Mouse (Mus musculus) embryo, embryonic 9.5 days (tissue): ENCODE measurements around the gene Tiparp.

Experiments
- DNase-seq: peaks from one replicate; pipeline ENCODE4 v3.0.0-alpha.2; 2017; ENCODE audit errors: extremely low spot score

Gene Tiparp

DNA sequence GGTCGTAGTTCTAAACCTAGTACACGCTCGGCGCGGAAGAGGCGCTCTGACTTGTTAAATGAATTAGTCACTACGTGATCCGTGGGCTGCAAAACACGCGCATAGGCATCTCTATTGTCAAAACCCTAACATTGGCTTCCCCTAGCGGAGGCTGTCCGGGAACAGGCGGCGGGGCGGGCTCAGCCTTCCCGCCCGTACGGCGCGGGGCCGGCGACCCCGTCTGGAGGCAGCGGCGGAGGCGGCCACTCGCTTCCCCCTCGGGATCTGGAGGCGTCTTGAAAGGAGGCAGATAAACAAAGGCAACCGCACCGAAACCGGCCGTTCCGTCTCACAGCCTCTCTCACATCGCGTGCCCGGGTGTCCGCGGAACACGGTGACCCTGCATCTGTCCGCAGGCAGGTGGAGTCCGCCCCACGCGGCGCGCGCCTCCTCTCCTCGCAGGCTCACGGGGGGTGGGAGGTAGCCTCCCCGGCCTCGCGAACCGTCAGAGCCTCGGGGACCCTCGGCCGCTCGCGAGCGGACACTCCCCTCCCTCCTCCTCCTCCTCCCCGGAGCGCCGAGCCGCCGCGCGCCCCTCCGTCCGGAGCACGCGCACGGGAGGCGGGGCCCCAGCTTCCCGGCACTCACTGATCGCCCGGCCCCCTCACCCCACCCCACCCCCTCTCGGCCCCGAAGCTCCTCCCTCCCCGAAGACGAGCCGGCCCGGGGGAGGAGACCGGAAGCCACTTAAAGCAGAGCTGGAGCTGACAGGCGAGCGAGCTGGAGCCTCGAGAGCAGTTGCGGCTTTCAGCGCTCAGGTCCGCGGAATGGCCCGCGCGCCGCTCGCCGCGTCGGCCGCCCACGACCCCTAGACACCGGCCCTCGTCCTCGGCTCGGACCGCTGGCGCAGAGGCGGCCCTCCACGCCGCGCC lies at the start of gene Tiparp:
Gene Tiparp (plus strand): TSS at position 720 of the 911 bp plus-strand sequence.
- DNase-seq: peak; percentile 96

DNA sequence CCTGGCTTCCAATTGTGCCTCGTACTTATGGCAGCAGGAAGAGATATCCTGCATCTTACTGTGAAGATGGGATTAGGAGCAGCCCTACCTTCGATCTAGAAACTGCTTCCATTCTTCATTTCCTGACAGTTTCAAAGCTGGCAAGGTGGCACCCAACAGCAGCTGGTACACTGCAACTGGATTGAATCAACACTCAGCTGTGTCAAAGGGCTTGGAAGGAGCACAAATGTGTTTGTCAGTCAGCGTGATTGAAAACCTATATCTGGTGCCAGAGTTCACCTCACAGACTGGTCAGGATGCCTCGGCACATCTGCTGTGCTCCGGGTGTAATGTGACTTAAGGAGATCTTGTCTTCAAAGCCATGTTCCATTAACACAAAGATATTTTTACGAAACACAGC lies 47.5 kb upstream of the Tiparp start:
- DNase-seq: no peak

DNA sequence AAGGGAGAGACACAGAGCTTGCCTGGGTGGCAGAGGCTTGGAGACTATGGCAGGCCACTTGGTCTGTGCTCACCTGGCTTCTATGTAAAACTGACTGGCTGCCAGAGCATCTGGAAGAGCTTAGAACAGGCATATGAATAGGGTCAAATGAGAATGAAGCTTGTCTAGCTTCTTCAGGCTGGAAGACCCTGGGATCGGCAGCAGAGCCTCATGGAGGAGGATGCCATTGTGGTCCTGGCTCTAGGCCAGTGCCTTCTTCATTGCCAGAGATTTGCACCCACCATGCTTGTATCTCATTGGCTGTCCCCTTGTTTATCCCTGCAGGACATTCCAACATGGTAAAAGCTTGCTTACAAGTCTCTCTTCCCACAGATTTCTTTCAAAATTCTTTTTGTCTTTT lies 45.9 kb upstream of the Tiparp start:
- DNase-seq: no peak

DNA sequence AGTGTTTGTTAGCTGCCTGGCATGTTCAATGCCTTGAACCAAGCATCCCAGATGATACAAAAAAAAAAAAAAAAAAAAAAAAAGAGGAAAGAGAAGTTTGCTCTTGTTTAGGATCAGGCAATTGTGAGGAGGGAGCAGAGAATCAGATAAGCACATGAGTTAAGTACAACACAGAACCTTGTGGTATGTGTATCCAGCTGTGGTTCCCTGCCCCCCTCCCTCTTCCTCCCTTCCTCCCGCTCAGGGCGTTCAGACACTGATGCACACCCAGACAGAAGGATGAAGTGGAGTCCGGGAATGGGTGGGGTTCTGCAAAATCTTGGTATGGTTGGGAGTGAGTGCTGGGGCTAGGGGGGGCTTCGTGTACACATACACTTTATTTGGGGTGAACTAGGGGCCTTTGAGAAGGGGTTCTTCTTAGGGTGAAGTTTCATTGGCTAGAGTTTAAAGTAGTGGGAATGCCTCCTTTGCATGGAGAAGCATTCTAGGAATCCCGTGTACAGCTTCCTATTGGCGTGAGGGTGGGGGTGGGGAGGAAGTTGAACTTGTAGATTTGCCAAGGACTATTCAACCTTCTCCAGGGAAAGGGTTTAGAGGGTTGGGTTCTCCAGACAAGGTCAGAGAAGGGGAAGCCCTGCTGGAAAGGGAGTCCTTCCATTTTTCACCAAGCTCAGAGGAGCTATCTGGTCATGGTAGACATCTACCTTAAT lies 45.4 kb upstream of the Tiparp start:
- DNase-seq: no peak

DNA sequence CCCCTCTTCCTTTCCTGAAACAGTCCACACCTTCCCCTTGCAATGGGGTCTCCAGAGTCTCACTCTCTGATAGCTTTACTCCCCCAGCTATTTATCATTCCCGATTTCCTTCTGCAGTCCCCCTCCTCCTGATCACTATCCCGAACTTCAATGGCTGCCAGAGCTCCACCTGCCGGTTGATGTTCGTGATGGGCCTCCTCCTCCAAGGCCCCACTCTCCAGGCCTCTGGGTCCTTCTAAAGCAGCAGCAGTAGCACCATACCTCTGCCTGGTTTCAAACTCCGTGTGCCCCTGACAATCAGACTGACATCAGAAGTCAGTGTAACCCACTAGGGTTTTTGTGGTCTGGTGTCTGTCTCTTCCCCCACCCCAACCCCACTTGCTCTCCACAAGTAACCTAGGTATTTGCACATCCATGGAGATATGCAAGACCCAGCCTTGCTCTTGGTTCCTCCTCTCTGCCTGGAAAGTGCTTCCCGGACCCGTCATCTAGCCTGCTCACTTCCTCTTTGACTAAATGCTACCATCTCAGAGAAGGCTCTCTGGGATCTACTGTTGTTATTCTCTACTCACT lies 44.0 kb upstream of the Tiparp start:
- DNase-seq: no peak

DNA sequence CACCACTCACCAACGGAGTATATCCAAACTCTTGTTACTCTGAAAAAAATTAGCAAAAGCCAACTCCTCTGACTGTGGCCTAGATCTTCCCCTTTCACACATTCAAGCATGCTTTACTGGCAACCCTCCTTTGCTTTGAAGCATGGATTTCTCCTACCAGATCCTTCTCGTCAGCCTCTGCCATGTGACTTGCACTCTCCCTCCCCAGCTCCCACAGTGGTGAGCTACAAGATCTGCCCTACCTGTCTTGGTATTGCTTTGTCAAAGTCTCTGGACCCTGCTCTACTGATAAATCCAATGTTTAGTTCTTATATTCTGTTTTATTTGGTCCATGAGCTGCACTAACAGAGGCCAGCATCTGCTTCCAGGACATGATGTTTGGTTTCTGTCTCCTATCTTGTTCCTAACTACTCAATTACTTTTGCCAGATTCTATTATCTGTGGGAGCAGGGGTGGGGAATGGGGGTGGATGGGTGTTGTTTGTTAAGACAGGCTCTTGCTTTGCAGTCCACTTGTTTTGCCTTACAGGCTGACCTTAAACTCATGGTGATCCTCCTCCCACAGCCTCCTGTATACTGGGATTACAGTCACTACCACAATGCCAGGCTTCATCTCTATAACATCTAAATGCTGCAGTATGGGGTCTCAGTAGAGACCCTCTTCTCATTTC lies 40.7 kb upstream of the Tiparp start:
- DNase-seq: no peak

DNA sequence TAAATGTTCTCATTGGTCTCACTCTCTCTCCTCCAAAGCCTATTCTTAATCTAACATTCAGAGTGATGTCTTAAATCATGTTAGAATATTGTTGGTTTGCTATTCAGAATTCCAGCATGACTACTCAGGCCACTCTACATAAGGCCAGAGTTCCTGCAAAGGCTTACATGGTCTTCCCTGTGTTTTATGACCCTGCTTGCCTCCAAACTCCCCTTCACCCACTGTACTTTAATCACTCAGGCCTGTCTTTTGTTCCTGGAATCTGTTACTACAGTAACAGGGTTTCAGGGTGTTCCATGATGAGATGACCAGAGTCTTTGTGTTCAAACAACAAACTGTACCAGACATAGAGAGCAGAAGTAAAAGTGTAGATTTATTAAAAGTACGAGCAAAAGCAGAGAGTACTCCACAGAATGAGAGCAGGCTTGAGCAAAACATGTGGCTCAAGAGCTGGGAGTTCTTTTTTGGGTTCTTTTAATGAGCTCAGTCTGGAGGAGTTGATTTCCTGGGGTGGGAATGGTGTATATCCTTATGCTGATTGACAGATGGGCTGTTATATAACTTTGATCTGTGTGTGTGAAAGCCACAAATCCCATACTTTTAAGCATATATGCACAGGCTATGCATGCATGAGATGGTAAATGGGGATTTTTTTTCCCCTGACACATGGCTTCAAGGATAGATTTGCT lies 39.5 kb upstream of the Tiparp start:
- DNase-seq: no peak

DNA sequence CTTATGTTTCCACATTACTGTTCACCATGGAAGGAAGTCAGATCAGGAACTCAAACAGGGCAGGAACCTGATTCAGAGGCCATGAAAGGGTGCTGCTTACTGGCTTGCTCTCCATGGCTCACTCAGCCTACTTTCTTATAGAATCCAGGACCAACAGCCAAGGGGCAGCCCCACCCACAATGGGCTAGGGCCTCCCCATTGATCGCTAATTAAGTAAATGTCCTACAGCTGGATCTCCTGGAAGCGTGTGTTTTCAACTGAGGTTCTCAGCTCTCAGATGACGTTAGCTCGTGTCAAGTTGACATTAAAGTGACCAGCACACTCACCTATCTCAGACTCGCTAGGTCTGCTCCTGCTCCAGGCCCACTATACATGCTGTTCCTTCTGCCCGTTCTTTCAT lies 38.6 kb upstream of the Tiparp start:
- DNase-seq: no peak

DNA sequence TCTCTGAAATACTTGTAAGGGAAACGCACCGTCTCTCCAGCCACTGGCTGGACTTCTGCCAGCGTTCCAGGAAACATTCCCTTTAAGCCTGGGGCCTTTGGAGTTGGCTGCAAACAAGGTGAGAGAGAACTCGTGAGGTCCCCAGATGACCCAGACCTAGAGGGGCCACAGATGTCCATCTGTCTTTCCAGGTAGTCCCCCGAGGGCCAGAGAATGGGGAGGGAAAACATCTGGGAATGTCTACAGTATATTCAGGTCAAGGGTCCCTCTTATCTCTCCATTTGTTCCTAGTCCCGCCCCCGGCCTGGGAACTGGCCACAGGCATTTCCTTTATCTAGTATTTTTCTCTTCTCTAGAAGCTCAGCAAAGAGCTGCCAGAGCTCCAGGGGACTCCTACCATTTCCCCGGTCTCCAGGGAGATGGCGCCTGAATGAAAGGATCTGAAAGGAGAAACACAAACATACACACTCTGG lies 33.9 kb upstream of the Tiparp start:
- DNase-seq: peak; percentile 44

DNA sequence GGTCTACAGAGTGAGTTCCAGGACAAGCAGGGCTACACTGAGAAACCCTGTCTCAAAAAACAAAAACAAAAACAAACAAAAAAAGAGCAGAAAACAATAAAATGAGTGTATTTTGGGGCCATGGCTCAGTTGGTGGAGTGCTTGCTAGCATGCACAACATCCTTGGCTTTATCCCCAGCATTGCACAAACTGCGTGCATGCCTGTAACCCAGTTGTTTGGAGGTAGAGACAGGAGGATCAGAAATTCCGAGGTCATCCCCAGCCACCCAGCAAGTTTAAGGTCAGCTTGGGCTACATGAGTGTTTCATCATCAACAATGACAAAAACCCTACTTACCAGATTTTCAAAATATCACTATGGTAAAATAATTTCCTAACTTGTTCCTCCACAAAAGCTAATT lies 20.4 kb upstream of the Tiparp start:
- DNase-seq: no peak

DNA sequence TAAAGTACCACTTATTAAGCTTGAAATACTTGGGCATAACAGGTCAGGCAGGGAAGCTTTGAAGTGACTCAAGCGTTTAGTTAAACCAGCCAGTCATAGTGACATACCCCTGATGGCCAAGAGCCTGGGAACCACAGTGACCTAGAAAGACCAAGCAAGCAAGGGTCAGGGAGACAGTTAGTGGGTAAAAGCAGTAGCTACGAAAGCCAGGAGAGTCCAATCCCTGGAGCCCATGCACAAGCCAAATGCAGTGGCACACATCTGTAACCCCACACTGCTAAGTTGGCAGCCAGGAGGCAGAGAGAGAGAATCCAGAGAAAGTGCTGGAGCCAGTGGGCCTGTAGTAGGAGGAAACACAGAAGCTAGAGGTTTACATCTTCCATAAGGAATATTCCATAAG lies 17.6 kb upstream of the Tiparp start:
- DNase-seq: no peak

DNA sequence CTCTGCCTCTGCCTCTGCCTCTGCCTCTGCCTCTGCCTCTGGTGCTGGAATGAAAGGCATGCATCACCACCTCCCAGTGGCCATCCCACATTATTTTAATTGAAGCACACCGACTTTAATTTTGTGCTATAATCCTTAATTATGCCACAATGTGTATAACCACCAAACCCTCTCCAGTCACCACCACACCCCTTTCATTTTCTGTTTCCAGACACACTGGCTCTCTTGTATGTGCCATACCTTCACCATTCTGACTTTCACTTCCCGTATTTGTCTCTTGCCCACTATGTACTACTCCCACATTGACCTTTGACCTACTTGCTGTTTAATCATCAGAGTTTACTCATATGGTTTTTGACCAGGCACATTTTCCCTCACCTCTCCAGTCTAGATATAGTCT lies 12.5 kb upstream of the Tiparp start:
- no peak for DNase-seq

DNA sequence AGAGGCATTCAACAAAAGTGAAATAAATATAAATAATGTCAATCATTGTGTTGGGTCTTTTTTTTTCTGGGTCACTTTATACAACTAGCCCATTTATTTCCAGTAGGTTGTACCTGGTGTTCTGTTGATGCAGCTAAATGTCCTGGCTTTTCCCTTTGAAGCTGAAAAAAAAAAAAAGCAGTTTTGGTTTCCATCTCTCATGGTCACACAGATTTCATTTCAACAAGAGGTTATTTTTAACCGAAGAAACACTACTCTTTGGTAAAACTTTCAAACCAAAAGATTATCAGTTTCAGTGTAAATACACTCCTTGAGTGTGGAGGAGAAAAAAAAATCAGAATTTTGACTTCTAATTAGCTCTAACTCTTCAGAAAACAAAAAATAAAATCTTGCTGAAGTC lies 11.7 kb upstream of the Tiparp start:
- no peak for DNase-seq

DNA sequence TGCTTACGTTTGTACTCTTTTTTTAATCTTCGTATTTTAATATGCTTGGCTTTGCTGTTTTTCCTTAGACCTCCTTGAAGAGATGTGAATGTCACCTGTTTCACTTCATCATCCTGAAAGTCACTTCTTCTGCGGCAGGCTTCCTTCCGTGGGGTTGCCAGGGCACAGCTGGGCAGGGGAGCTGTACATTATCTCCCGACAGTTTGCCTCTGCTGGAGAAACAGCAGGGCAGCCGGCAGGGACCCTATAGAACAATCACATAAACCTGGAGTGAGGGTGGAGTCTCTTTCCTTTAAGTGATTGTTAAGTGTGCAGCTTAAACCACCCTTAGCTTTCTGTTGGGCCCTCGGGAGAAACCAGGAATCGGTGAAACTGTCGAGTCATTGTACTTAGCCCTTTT lies 11.1 kb upstream of the Tiparp start:
- DNase-seq: no peak

DNA sequence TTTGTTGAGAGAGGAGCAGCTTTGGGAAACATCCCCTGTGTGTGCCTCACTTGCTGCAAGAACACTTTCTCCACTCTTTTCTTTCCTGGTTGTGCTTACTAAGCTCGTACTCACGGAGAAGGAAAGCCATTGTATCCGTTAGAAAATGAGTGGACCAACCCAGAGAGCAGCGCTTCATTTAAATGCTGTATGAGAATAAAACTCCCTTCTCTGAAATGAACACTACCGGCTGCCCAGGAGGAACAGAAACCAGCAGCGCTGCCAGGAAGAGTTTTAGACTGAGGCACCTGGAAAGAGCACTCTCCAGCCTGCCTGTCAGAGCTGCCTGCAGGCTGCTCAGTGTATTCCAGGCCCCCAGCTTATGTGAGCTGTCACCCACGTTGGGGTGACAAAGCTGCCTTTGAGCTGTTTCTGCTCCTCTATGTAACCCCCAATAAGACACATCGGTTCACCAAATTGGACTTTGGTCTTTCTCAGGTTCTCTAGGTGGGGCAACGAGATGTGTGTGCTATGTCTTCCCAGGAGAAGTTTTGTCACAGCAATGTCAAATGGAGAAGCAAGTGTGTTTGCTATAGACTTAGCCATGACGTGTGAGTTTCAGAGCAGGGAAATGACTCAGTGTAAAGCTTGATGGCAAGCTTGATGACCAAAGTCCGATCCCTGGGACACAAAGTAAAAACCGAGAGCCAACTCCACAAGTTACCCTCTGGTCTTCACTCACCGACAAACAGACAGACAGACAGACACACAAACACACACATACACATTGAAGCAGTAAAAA lies 10.3 kb upstream of the Tiparp start:
- no peak for DNase-seq

DNA sequence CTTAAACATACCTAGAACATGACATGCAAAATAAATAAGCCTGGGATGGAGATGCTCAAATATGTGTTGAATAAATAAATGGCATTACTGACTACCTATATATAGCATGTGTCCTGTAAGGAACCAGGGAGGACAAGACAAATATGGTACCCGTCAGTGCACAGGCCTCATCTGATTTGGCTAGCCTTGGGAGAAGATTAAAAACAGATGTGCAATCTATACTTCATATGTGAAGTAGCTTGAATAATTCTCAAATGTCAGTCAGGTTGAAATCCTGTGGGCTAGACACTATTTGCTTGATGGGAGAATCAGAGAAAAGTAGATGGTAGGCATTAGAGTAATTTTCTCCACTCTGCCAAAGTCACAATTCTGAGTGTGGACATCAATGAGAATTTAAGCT lies 6.8 kb upstream of the Tiparp start:
- no peak for DNase-seq

DNA sequence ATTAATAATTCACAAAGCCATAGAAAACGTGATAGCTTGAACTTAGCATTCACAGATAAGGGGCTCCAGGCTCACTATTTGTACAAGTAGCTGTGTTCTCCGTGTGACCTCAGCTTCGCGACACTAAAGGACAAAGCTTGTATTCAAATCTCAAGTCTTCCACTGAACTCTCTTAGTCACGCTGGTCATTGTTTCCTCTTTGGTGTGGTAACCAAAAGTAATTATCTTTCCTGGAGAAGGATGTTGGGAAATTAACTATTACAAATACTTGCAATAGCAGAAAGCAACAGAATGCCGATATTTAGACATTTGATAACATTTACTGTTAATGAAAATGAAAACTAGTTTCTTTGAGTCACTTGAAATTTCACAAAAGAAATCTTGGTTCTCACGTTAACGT lies 4.8 kb upstream of the Tiparp start:
- no peak for DNase-seq

DNA sequence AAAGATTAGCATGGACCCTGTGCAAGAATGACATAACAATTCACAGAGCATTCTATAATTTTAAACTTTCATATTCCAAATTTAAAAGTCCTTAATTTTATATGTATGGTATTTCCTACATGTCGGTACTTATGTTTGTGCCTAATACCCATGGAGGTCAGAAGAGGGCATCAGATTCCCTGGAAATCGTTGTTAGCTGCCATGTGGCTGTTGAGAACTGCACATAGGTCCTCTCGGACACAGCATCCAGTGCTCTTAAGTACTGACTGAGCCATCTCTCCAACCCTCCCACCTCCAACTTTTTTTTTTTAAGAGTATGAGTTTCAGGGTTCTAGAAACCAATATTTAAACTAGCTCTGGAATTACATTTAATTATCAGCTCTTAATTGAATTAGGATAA lies 2.5 kb upstream of the Tiparp start:
- no peak for DNase-seq

DNA sequence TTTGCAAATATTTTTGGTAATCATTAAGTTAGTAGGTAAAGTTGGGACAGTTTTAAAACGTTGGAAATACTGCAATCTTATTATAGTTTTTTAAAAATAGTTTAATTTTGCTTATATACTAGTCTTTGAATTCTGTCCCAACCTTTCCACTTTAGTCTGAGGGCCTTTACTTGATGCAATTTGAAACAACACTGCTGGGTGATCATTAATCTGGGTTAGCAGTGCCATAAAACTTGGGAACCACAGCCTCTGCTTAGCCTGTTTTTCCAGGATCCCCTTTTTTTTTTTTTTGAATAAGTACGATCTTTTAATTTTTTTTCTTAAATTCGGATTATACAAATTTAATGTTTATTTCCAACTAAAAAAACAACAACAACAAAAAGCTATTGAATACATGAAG lies 1.0 kb upstream of the Tiparp start:
- no peak for DNase-seq

DNA sequence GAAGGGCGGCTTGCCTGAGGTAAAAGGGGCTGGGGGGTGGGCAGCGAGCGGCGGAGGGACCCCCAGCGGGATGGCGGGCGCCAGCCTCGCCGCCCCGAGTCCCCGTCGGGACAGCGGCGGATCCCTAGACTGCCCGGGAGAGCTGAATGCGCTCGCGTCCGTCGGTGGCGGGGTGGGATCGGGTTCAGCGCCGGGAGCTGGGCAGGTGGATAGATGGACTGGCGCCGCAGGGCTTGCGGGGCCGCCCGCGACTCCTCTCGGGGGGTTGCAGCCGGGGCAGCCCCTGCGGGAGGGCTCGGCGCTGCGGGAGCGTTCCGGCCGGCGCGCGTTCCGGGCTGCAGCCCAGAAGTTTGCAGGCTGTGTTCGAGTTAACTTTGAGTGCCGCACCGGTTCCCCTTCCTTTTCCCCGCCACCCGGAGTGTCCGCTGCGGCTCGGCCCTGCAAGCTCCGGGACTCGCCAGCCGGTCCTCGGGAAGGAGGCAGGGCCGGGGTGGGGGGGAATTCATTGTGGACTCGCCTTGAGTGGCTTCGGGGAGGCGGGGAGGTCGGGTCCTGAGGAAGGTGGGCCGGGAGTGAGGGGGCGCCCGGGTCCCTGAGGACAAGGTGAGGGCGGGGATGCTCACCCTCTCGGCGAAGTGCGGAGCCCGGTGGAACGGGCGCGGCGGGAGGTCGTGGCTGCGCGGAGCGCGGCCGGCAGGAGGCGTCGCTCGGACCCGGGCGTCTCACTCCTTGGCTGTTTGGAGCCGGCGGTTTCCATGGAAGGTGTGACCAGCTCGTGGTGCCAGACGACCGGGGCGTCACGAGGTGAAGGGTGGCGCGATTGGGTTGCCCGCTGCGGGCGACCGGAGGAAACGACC lies 632 bp downstream of the Tiparp start:
- peak; percentile 86 for DNase-seq
